Mouse (Mus musculus) neural tube, embryonic 10.5 days (tissue): ENCODE results near the gene Zfp36l3.
"Not testable (repeated sequence)": the region's sequence is repeated elsewhere in the genome, so short reads cannot be mapped to it uniquely, and the experiment has no call there.

ENCODE experiments used
- DNase-seq: peaks from one replicate; pipeline ENCODE4 v3.0.0-alpha.2; 2017; ENCODE audit warnings: low spot score; ENCODE audit errors: extremely low spot score

Zfp36l3 gene

GRCm38 (mm10) chrX:53776276-53776675 is at the start of gene Zfp36l3:
Gene Zfp36l3 (minus strand): TSS chrX:53776394.
- DNase-seq: no peak

GRCm38 (mm10) chrX:53799074-53799473 is 22.9 kb upstream of the Zfp36l3 start:
- no peak for DNase-seq

GRCm38 (mm10) chrX:53797519-53797918 is 21.3 kb upstream of the Zfp36l3 start, which contains the start of gene Xlr:
Gene Xlr (minus strand): TSS chrX:53797706.
- DNase-seq: not testable (repeated sequence)

- no peak for DNase-seq
Measured at GRCm38 (mm10) chrX:53757736-53758135, 18.5 kb downstream of the Zfp36l3 start, which contains the start of gene 1700013H16Rik. Gene 1700013H16Rik (minus strand): TSS chrX:53757831.

GRCm38 (mm10) chrX:53752851-53753250 is 23.3 kb downstream of the Zfp36l3 start:
- DNase-seq: no peak

- no peak for DNase-seq
Measured at GRCm38 (mm10) chrX:53728967-53729366, 47.2 kb downstream of the Zfp36l3 start.

GRCm38 (mm10) chrX:53724596-53724995 is 51.6 kb downstream of the Zfp36l3 start, which contains the start of gene 4930502E18Rik:
Gene 4930502E18Rik (plus strand): TSS chrX:53724826.
- no peak for DNase-seq
